Mouse (Mus musculus) megakaryocyte, embryonic 14.5 days (primary cell): Measurements from ENCODE around the gene Afap1. TPM values are rescaled to one million over a fixed set of nuclear protein-coding genes. Genes with fewer than 3 reads are reported as not detected.

Experiments used
- H3K27me3 ChIP-seq: replicated peaks from 2 replicates; pipeline ENCODE3; 2012; ENCODE audit warnings: inconsistent platforms
- H3K36me3 ChIP-seq: replicated peaks from 2 replicates; pipeline ENCODE3; 2012; ENCODE audit warnings: low read length, inconsistent platforms, mixed read lengths
- H3K4me1 ChIP-seq: 2 replicates; pipeline ENCODE4 v1.6.1; 2012; ENCODE audit warnings: inconsistent platforms
- H3K4me3 ChIP-seq: replicated peaks from 2 replicates; pipeline ENCODE3; 2012; ENCODE audit warnings: moderate library complexity, mild to moderate bottlenecking, inconsistent platforms
- H3K9me3 ChIP-seq: 2 replicates; pipeline ENCODE4 v1.6.1; 2012; ENCODE audit warnings: inconsistent platforms
- FLI1 ChIP-seq: IDR thresholded peaks from 2 replicates; pipeline ENCODE4 v1.6.1; 2012; ENCODE audit warnings: low read length, inconsistent platforms, mixed read lengths
- GATA1 ChIP-seq: IDR thresholded peaks from 3 replicates; pipeline ENCODE4 v1.6.1; 2012; ENCODE audit warnings: mixed read lengths, low read length, inconsistent platforms, borderline replicate concordance
- polyA plus RNA-seq: library from polyadenylated mRNA; stranded (reverse); fragments of >175 nt; gene quantifications from 2 replicates; pipeline ENCODE4 v1.2.3, GENCODE M21; 2012; ENCODE audit warnings: low replicate concordance; ENCODE audit not compliant: insufficient read depth

Gene Afap1
- polyA plus RNA-seq, 1 experiment: 0.21 TPM

GRCm38 (mm10) chr5:35923448-35923847 is 30.3 kb downstream of the Afap1 start:
- Histone ChIP-seq H3K36me3 (no peaks in the 10 kb centered on the region), H3K9me3 (no peaks in the 10 kb centered on the region), H3K4me1 (no peaks in the 10 kb centered on the region), H3K27me3 (peaks cover 32% of the 10 kb centered on the region), H3K4me3 (no peak overlapping the region)
- TF ChIP-seq FLI1: no peak
- no peak for TF ChIP-seq GATA1

GRCm38 (mm10) chr5:35925171-35925634 is 32.1 kb downstream of the Afap1 start:
- Histone ChIP-seq H3K27me3 (peaks cover 34% of the 10 kb centered on the region), H3K9me3 (no peaks in the 10 kb centered on the region)

GRCm38 (mm10) chr5:35926511-35926910 is 33.4 kb downstream of the Afap1 start:
- TF ChIP-seq GATA1 (no peak), FLI1 (no peak)
- no peaks in the 10 kb centered on the region for H3K9me3 ChIP-seq
- H3K4me1 ChIP-seq: no peaks in the 10 kb centered on the region
- H3K36me3 ChIP-seq: no peaks in the 10 kb centered on the region
- H3K27me3 ChIP-seq: peaks cover 29% of the 10 kb centered on the region
- no peak overlapping the region for H3K4me3 ChIP-seq

More at GRCm38 (mm10) chr5:35925171-35925634, 32.1 kb downstream of the Afap1 start:
- no peak for TF ChIP-seq GATA1
- TF ChIP-seq FLI1: no peak
- Histone ChIP-seq H3K36me3 (no peaks in the 10 kb centered on the region), H3K4me3 (no peak overlapping the region), H3K4me1 (no peaks in the 10 kb centered on the region)

GRCm38 (mm10) chr5:35931296-35931695 is 38.2 kb downstream of the Afap1 start:
- Histone ChIP-seq H3K4me1 (no peaks in the 10 kb centered on the region), H3K9me3 (no peaks in the 10 kb centered on the region), H3K4me3 (no peak overlapping the region), H3K27me3 (peaks cover 24% of the 10 kb centered on the region), H3K36me3 (no peaks in the 10 kb centered on the region)
- TF ChIP-seq GATA1: no peak
- no peak for TF ChIP-seq FLI1

GRCm38 (mm10) chr5:35933059-35933458 is 39.9 kb downstream of the Afap1 start:
- H3K9me3 ChIP-seq: no peaks in the 10 kb centered on the region

GRCm38 (mm10) chr5:35935939-35936338 is 42.8 kb downstream of the Afap1 start:
- no peak for TF ChIP-seq GATA1
- no peak for TF ChIP-seq FLI1
- no peak overlapping the region for H3K4me3 ChIP-seq
- no peaks in the 10 kb centered on the region for H3K4me1 ChIP-seq
- H3K9me3 ChIP-seq: no peaks in the 10 kb centered on the region
- H3K36me3 ChIP-seq: no peaks in the 10 kb centered on the region
- peaks cover 13% of the 10 kb centered on the region for H3K27me3 ChIP-seq

More at GRCm38 (mm10) chr5:35933059-35933458, 39.9 kb downstream of the Afap1 start:
- H3K36me3 ChIP-seq: no peaks in the 10 kb centered on the region
- no peaks in the 10 kb centered on the region for H3K4me1 ChIP-seq
- H3K4me3 ChIP-seq: no peak overlapping the region
- TF ChIP-seq GATA1 (no peak), FLI1 (no peak)
- peaks cover 20% of the 10 kb centered on the region for H3K27me3 ChIP-seq

GRCm38 (mm10) chr5:35938249-35939223 is 45.4 kb downstream of the Afap1 start:
- TF ChIP-seq FLI1 (no peak), GATA1 (no peak)

GRCm38 (mm10) chr5:35939958-35940357 is 46.8 kb downstream of the Afap1 start:
- H3K4me1 ChIP-seq: no peaks in the 10 kb centered on the region
- TF ChIP-seq FLI1: no peak
- no peak for TF ChIP-seq GATA1
- H3K36me3 ChIP-seq: no peaks in the 10 kb centered on the region

More at GRCm38 (mm10) chr5:35938249-35939223, 45.4 kb downstream of the Afap1 start:
- no peaks in the 10 kb centered on the region for H3K4me1 ChIP-seq
- no peak overlapping the region for H3K4me3 ChIP-seq
- H3K36me3 ChIP-seq: no peaks in the 10 kb centered on the region
- H3K27me3 ChIP-seq: peaks cover 11% of the 10 kb centered on the region
- H3K9me3 ChIP-seq: peaks cover 5% of the 10 kb centered on the region

GRCm38 (mm10) chr5:35943541-35943940 is 50.4 kb downstream of the Afap1 start:
- peaks cover 7% of the 10 kb centered on the region for H3K9me3 ChIP-seq
- no peaks in the 10 kb centered on the region for H3K36me3 ChIP-seq
- TF ChIP-seq FLI1 (no peak), GATA1 (no peak)
- H3K27me3 ChIP-seq: peaks cover 23% of the 10 kb centered on the region
- no peak overlapping the region for H3K4me3 ChIP-seq
- no peaks in the 10 kb centered on the region for H3K4me1 ChIP-seq

More at GRCm38 (mm10) chr5:35939958-35940357, 46.8 kb downstream of the Afap1 start:
- Histone ChIP-seq H3K9me3 (peaks cover 7% of the 10 kb centered on the region), H3K27me3 (peaks cover 6% of the 10 kb centered on the region), H3K4me3 (no peak overlapping the region)

- Histone ChIP-seq H3K36me3 (no peaks in the 10 kb centered on the region), H3K9me3 (peaks cover 7% of the 10 kb centered on the region), H3K4me1 (no peaks in the 10 kb centered on the region), H3K27me3 (peaks cover 31% of the 10 kb centered on the region), H3K4me3 (no peak overlapping the region)
- TF ChIP-seq FLI1 (no peak), GATA1 (no peak)
These were observed 53.7 kb downstream of the Afap1 start for GRCm38 (mm10) chr5:35946841-35947240.
